Mouse (Mus musculus) ovary, postnatal 14 days (tissue): ENCODE data around the gene Dip2b.
"Not testable (repeated sequence)": the region's sequence is repeated elsewhere in the genome, so short reads cannot be mapped to it uniquely, and the experiment has no call there.

ENCODE experiments used
- DNase-seq: peaks from one replicate; pipeline ENCODE4 v3.0.0; 2022; ENCODE audit warnings: low spot score

Gene Dip2b

DNA sequence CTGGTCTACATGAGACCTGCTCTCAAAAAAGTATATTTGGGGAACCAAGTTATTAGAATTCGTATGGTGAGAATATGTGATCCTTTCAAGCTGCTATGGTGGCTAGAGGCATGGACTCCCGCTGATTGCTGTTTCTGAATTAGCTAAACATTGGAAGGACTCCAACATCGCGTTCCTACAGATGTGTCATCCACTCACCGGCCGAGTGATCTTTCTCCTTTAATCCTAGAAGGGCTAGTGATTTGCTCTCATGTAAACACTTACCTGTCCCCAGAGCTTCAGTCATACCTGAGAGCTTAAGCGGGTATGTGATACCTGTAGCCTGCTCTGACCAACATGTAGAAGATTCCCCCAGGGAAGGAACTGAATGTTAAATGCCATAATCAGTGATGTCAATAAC, 182.5 kb downstream of the Dip2b start:
- no peak for DNase-seq

DNA sequence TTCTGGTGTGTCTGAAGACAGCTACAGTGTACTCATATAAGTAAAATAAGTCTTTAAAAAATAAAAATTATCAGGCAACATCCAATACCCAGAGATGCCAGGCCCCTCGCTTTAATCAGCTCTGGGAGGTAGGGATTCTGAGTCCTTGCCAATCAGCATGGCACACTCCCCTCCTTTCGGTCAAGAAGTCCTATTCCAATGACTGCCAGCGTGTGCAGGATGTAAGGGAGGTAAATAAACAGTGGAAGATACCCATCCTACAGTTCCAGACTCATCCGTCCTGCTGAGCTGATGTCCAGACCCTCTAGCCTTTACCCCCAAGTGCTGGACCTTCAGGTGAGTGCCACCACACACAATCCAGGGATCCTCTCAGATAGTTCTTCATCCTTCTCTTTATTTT, 186.9 kb downstream of the Dip2b start:
- no peak for DNase-seq

DNA sequence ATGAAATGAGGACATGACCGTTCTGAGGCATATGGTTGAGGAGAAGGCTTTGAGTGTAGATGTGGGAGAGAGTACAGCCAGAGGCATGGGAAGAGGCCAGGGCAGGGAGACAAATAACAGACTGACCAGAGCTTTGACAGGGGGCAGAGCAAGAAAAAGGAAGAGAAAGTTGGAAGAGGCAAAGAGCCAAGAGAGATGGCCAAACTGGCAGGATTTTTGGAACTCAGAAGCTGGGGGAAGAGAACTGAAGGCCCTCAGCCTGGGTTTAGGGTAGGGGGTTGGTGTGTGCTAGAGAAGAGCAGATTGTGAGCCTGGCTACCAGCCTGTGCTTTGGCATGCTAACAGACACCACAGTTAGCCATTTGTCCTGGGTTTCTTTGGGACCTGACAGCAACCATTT, 187.4 kb downstream of the Dip2b start:
- no peak for DNase-seq

DNA sequence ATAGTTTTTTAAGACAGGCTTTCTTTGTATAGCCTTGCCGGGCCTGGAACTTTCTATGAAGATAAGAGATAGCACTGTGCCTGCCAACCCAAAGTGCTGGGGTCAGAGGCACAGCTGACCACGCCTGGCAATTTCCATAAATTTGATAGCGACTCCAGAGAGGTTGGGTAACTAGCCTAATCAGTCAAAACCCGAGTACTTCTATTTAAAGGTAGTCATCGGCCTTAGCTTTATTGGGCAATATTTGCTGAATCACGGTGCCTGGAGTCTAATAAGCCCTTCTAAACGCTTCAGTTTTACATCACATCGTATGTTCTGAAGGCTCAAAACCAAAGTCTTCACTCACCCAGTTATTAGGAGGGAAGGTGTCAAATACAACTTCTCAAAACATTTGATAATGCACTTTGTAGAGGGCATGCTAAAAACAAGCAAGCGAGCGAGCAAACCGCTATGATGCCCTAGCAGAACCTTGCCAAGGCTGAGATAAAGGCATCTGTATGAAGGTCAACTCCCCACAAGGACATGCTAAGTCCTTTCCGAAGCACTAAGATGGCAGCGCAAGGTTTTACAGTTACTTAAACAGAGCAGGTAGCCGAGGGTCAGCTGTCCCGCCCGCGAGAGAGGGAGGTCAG, 188.7 kb downstream of the Dip2b start:
- no peak for DNase-seq

DNA sequence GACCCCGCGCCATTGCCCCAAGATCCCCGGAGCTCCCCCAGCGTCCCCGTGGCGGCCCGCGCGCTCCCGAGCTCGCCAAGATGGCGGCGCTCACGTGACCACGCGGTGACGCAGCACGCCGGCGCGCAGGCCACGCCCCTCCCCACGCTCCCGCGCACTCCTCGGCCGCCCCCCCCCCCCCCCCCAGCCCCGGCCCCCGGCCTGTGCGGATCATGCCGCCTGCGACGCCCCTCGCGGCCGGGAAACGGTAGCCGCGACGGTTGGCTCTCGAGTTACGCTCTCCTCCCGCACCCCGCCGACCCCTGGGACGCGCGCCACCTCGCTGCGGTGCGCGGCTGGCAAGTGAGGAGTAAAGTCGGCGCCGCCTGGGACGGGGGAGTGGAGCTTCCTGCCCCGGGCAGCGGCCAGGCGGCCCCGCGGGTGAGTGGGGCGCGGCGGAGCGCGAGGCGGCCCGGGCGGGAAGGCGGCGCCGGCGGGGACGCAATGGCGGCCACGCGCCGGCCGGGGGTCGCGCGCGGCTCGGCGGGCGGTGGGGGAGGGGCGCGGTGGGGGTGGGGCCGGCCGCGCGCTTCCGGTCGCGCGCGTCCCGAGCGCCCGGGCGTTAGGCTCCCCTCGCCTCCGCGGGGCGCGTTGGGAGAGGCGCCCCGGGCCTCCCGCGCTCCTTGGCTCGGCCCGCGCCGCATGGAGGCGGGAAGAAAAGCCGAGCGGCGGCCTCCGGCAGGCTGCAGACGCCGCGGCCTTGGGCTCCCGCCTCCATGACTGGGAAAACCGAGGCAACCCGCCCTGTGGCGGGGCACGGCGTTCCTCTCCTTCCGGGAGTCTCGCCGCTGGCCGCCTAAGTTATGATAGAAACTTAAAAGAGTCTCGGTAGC, 189.4 kb downstream of the Dip2b start, which contains the start of gene Atf1:
TSS of gene Atf1 (plus strand) at position 157 of the 872 bp plus-strand sequence.
- peak; percentile 88 for DNase-seq

DNA sequence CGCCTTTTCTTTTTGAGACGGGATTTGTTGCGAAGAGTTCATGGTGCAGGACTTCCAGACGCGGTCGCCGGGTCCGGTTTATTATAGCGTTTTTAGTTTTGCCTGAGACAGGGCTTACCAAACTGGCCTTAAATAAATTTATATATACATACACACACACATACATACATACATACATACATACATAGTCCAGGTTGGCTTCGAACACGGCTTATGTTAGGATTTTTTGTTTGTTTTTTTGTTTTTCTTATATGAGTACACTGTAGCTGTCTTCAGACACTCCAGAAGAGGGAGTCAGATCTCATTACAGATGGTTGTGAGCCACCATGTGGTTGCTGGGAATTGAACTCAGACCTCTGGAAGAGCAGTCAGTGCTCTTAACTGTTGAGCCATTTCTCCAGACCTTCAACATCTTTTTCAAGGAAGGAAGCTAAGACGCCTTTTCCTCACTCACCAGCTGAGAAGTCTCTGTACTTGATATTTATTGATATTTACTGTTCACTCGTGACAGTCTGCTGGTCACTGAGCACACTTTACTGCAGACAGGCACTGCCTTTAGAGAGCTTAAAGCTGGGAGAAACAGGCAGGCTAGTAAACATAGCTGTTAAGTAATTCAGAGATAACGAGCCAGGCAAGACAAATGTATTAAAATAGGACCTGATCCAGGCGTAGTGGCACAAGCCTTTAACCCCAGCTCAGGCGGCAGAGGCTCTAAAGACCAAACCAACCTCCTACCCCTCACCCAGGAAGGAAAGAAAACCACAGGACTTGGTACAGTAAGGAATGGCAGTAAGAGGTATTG, 190.3 kb downstream of the Dip2b start:
- no peak for DNase-seq

DNA sequence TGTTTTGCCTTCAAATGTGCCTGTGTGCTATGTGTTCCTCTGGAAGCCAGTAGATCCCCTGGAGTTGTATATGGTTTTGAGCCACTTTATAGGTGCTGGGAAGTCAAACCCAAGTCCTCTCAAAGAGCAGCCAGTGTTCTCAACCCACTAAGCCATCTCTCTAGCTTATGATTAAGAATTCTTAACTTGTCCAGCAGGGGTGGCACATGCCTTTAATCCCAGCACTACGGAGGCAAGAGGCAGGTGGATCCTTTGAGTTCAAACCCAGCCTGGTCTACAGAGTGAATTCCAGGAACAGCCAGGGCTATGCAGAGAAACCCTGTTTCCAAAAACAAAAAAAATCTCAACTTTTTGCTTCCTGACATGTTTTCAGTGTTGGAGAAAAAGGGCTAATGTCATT, 192.2 kb downstream of the Dip2b start:
- DNase-seq: no peak

DNA sequence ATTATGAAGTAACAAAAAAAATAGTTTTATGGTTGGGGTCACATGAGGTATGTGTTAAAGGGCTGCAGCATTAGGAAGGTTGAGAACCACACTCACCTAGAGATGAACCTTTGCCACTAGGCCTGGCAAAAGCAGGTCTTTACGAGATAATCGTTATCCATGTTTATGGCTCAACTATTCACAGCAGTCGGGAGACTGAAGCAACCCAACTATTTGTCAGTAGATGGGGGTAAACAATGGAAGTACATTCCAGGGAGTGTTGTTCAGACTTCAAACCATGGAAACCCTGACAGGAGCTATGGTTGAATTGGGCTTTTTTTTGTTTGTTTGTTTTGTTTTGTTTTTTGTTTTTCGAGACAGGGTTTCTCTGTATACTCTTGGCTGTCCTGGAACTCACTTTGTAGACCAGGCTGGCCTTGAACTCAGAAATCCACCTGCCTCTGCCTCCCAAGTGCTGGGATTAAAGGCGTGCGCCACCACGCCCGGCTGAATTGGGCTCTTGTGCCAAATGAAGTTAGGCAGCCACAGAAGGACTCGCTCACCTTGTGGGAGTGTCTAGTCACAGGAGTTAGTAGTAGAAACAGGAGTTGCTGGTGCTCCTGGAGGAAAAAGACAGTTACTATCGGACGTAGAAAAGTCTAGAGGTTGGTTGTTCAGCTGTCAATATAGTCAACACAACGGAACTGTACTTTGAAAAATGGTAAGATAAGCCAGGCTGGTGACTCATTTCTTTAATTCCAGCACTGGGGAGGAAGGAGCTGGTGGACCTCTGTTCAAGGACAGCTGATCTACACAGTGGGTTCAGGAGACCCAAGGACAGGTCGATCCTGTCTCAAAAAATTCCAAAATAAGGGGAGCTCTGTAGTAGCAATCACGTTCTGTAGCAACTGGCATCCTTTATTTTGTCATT, 193.4 kb downstream of the Dip2b start:
- DNase-seq: no peak

DNA sequence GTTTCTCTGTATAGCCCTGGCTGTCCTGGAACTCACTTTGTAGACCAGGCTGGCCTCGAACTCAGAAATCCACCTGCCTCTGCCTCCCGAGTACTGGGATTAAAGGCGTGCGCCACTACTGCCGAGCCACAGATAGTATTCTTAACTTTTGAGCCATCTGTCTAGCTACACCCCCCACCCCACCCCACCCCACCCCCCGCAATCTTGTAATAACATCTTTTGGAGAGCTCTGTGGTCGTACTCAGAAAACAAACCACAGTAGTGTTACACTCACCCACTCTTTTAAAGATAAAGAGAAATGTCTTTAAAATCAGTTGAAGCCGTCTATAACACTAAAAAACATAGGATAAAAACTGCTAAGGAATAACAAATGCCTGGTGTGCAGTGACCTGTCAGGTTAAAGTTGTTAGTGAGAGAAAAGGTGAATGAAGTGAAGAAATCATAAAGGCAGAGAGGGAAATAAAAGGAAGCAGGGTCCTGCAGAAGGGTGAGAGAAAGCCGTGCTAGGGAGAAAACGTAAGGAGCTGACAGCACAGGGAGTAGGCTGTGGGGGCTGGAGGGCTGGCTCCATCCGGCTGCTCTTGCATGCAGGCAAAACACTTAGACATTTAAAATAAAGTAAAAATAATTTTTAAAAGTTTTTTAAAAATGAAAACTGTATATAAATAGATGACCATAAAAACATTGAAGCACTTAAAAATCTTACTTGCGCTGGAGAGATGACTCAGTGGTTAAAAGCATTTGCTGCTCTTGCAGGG, 196.9 kb downstream of the Dip2b start:
- no peak for DNase-seq

DNA sequence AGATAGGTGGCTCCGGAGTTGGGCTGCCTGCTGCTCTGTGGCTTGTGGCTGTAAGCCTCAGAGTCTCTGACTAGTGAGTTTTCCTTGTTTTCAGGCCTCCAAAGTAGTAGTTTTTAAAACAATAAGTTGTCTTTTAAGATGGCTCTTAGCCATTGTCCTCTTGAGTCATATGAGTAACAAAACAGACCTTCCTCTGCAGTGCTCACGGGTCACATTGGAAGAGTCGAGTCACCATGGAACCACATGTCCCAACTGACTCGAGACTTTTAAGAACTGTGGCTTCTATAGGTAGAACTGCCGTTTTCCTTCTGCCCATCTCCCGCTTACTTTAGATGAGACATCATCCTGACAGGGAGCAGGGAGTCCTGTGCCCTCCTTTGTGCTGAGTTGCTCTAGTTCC, 198.5 kb downstream of the Dip2b start:
- DNase-seq: no peak

DNA sequence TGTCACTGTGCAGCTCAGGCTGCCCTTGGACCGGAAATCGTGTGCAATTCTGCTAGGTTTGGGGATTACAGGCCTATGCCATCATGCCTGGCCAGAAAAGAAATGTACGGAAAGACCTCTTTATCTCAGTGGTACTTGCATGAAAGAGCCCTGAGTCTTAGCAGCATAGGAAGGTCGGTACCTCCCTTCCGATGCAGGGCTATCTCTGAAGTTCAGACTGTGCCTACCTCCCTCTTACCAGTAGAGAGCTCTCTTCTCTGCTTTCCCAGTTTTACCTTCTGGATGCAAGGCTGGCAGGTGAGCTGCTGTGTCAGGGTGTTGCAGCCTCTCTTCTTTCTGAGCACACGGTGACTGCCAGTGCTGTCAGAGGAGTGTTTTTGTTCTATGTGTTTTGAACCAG, 203.3 kb downstream of the Dip2b start:
- DNase-seq: no peak

DNA sequence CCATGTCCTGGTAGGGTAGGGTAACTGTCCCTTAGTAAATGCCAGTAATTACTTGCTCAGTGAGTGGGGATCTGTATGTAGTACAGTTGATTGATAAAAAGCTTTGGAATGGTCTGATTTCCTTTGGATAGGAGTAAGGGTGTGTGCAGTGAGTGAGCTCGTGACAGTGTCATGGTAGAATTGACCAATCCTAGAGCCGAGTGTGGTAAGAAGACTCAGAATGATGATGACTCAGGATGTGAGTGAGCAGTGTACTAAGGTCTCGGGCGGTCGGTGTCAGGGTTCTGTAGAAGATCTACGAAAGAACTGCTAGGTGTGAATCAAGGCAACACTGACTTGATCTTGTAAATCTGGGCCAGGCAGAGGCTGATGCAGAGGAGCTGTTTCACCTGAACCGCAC, 207.5 kb downstream of the Dip2b start:
- no peak for DNase-seq

DNA sequence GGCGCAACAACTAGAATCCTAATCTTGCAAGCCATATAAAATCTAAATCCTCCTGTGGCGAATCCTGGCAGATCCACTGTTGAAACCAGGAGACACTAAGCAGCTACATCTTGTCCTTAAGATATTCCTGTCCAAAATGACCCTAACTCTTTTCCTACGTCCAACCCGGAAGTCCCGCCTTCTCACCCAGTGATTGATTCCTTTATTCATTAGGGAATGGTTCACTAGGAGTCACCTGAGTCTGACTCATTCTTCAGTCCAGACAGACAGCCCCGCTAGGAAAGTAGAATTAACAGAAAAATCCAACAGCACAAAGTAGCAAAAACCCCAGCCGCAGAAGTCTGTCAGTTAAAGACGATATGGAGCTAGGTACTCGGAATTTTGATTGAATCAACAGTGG, 208.8 kb downstream of the Dip2b start:
- DNase-seq: no peak

DNA sequence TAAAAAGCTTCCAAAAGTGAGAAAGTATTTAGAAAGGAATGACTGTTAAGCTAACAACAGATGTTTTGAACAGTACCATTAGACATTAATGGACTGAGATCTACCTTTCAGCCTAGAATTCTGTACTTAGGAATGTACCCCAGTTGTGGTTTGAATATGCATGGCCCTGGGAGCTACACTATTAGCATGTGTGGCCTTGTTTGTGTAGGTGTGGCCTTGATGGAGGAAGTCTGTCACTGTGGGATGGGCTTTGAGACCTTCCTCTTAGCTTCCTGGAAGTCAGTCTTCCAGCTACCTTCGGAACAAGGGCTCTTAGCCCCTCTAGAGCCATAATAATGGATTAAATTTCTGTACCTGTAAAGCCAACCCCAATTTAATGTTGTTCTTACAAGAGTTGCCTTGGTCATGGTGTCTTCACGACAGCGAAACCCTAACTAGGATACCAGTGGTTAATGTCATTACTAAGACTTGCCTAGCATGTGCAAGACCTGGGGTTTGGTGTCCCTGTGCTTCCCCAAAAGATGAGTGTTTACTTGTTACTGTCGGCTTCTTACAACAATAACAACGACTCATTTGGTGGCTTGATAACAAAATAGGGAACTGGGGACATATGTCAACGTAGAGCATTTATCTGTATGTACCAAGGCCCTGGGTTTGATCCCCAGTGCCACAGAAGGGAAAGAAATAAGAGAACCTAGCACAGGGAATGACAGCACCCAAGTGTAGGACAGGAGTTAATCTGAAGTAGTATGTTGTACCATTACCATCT, 210.4 kb downstream of the Dip2b start:
- DNase-seq: no peak

DNA sequence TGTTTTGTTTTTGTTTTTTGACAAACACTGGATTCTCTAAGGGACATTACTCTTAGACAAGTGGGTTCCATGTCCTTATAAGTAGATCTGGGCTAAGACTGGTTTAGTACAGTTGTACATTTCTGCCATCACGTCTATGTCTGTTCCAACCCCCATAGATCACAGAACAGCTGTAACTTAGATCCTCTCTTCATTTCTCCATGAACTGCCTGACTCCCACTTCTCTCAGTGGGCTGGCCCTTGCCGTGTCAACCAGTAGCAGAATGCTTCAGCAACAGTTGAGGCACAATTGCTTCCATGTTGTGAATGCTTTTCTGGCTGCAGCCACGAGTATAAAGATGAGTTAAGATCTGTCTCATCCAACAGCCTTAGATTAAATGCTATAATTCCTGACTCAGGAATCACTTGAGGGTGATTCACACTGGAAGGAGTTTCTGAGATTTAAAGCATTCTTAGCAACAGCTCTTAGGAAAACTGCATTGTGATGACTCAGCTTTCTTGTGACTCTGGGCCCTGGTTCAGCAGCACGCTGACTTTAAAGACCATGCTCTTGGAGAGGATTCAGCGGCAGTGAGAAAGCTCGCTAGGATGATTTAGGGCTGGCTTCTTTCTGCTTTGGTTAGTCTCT, 212.8 kb downstream of the Dip2b start:
- DNase-seq: no peak

DNA sequence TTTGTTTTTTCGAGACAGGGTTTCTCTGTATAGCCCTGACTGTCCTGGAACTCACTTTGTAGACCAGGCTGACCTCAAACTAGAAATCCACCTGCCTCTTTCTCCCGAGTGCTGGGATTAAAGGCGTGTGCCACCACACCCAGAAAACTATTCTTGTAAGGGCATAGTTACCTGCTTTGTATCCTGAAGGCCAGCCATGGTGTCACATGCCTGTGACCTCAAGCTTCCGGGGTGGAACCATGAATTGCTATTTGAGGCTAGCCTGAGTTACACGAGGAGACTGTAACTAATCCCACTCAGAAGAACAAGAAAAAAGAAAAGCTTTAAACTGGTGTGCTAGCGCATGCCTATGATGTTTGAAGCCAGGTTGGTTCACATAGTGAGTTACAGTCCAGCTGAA, 217.9 kb downstream of the Dip2b start:
- no peak for DNase-seq

DNA sequence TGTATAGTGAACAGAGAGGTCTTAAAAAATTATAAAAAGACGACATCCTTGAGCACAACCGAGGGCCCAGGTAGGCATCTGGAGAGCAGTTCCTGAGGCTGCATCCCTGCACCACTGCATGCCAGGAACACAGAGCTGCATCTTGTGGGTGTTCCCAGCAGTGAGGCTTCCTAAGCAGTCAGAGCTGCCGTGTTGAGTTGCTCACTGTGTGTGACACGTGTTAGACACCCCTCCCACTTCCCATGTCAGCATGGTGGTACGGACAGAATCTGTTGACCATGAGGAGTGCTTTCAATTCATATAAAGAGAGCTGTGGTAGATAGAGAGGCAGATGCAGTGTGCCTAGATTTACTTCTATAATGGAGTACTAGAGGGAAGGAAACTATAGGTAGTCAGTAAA, 218.8 kb downstream of the Dip2b start:
- no peak for DNase-seq

DNA sequence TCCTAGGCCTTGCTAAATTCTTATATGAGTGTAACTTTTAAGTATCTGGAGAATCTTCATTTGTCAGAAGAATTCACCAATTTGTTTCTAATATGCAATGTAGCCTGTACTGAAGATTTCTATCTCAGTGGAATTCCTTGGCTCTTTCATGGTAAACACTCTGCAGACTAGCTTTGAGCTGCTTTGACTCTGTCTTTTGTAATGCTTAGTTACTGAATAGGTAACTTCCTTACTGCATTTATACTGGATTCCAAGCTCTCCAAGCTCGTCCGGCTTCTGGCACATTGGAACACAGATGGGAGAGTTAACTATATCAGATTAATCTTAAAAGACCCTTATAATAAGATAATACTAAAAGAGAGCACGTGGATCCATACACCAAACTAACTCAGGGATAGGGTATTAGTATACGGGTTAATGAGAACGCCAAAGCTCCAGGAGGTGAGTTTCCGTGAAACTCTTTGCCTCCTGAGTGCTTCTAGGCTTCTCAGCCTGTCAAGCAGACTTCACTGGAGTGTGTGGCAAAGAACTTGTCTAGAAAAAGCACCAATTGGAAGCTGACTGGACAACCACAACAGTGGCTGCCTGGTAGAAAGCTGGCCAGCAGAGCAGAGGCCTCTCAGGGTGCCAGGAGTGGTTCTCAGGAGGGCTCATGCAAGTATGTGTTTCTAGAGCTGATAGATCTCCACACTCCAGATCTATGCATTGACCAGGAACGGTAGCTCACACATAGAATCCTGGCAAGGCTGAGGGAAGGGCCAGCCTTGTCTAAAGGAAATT, 220.4 kb downstream of the Dip2b start:
- no peak for DNase-seq

DNA sequence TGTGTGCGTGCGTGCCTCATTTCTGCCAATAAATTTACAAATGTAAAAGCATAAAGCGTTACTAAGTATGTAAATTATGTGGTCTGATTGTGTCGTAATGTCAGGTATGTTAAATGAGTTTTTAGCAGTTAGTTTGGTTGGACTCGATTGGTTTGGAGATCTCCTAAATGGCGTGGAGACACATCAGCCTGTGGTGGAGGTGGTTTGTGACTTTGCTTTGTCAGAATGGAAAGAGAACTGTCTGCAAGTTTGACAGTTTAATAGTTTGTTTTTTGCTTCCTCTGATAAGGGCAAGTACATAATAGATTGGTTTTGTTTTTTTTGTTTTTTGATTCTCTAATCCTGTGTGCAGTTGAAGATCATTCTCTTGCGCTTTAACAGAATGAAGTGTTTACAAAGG, 221.9 kb downstream of the Dip2b start:
- DNase-seq: not testable (repeated sequence)
